Comparison of ENCODE assay signal across 8 mouse cellular contexts in genomic region chr16:8470603-8471481, GRCm38 (mm10). TPM values are rescaled to one million over a fixed set of nuclear protein-coding genes. Genes with fewer than 3 reads are reported as not detected.
DNase-seq lines count a peak whose midpoint lies in the region; ATAC-seq and TF ChIP-seq lines count a peak whose summit lies in the region.

Gene Mettl22, plus strand, starts transcription at chr16:8470788.

- peaks cover 6% of the 10 kb centered on the region; the same call in 1 of the 2 replicates for H3K4me1 ChIP-seq in bone marrow macrophage, adult 2 months (ENCODE audit: control insufficient read depth, insufficient read depth, low read length)
- no peaks in the 10 kb centered on the region for H3K4me1 ChIP-seq in embryonic fibroblast, embryonic 13.5 days (ENCODE audit: control insufficient read depth, insufficient read depth, low read length)
- H3K4me1 ChIP-seq in kidney, embryonic 14.5 days (ENCODE audit: control insufficient read depth, insufficient read depth, low read length): no peaks in the 10 kb centered on the region
- H3K4me1 ChIP-seq in limb, embryonic 15.5 days: peaks cover 12% of the 10 kb centered on the region

- H3K9me3 ChIP-seq in kidney, embryonic 14.5 days (ENCODE audit: control insufficient read depth, low read length): no peaks in the 10 kb centered on the region
- no peaks in the 10 kb centered on the region for H3K9me3 ChIP-seq in limb, embryonic 15.5 days

- TF ChIP-seq CTCF in bone marrow macrophage, adult 2 months (IDR thresholded peaks at IDR 0.05; ENCODE audit: low read depth, low read length): no peak
- no peak for TF ChIP-seq CTCF in embryonic fibroblast, embryonic 13.5 days (IDR thresholded peaks at IDR 0.05; ENCODE audit: borderline replicate concordance, insufficient read depth, low read length)

- H3K4me2 ChIP-seq in kidney, embryonic 14.5 days (replicated peaks; ENCODE audit: low read depth, low read length): peak within 1 kb of the TSS; percentile 54
- peak within 1 kb of the TSS; percentile 70 for H3K4me2 ChIP-seq in limb, embryonic 15.5 days

- peak; percentile 55; the same call in 1 of the 2 replicates for TF ChIP-seq POLR2A in bone marrow macrophage, adult 2 months (IDR thresholded peaks at IDR 0.05; ENCODE audit: borderline replicate concordance, low read depth, low read length)
- TF ChIP-seq POLR2A in embryonic fibroblast, embryonic 13.5 days (IDR thresholded peaks at IDR 0.05; ENCODE audit: low read depth, low read length): peak; percentile 86

- peak within 1 kb of the TSS; percentile 26; the same call in 1 of the 2 replicates for H3K27ac ChIP-seq in bone marrow macrophage, adult 2 months (ENCODE audit: insufficient read depth, low read depth, low read length)
- peak within 1 kb of the TSS; percentile 82 for H3K27ac ChIP-seq in embryonic fibroblast, embryonic 13.5 days (ENCODE audit: insufficient read depth, low read length)
- H3K27ac ChIP-seq in kidney, embryonic 14.5 days (ENCODE audit: low read depth, low read length): peak within 1 kb of the TSS; percentile 84
- peak within 1 kb of the TSS; percentile 90 for H3K27ac ChIP-seq in limb, embryonic 15.5 days

- H3K9ac ChIP-seq in kidney, embryonic 14.5 days (ENCODE audit: low read depth, low read length): peak within 1 kb of the TSS; percentile 75
- peak within 1 kb of the TSS; percentile 61 for H3K9ac ChIP-seq in limb, embryonic 15.5 days

- no peaks in the 10 kb centered on the region; the same call in 1 of the 2 replicates for H3K36me3 ChIP-seq in kidney, embryonic 14.5 days (ENCODE audit: control insufficient read depth, insufficient read depth, low read length)
- peaks cover 4% of the 10 kb centered on the region; the same call in 1 of the 2 replicates for H3K36me3 ChIP-seq in limb, embryonic 15.5 days

- DNase-seq in A20 (ENCODE audit: low read depth, low spot score): peak; percentile 94
- peak; percentile 90 to 91 for DNase-seq in heart, adult 9 months (ENCODE audit: low spot score in 2 of 2)
- peak; percentile 65 to 77 for DNase-seq in monocyte, adult 2 months (ENCODE audit: low read depth in 1 of 2, low spot score in 2 of 2)
- DNase-seq in spleen, postnatal 36 days (ENCODE audit: low spot score in 2 of 2): peak; percentile 89 to 91

- peak within 1 kb of the TSS; percentile 84 for H3K4me3 ChIP-seq in bone marrow macrophage, adult 2 months (ENCODE audit: insufficient read depth, low read length)
- H3K4me3 ChIP-seq in embryonic fibroblast, embryonic 13.5 days (ENCODE audit: insufficient read depth, low read length): peak within 1 kb of the TSS; percentile 97
- H3K4me3 ChIP-seq in kidney, embryonic 14.5 days (ENCODE audit: low read length): peak within 1 kb of the TSS; percentile 76
- peak within 1 kb of the TSS; percentile 71 for H3K4me3 ChIP-seq in limb, embryonic 15.5 days

- no peaks in the 10 kb centered on the region for H3K27me3 ChIP-seq in kidney, embryonic 14.5 days (ENCODE audit: control insufficient read depth, insufficient read depth, low read length)
- no peaks in the 10 kb centered on the region for H3K27me3 ChIP-seq in limb, embryonic 15.5 days

- ATAC-seq in kidney, embryonic 14.5 days (ENCODE audit: low FRiP score, low TSS enrichment): peak; percentile 98
- ATAC-seq in limb, embryonic 15.5 days (ENCODE audit: insufficient number of reproducible peaks, low FRiP score, low TSS enrichment, low read depth): peak; percentile 92

- 1% methylated on average over 48 of the region's 48 CpGs for whole genome bisulfite sequencing in kidney, embryonic 14.5 days
- under 1% methylated on average over 48 of the region's 48 CpGs for WGBS in limb, embryonic 15.5 days

RNA-seq across cellular contexts. Expression of gene Mettl22, which starts in this region (rescaled TPM):
- polyA plus RNA-seq in bone marrow macrophage, adult 2 months (2012; ENCODE audit: insufficient read depth, insufficient read length, missing spikeins): 6.1 and 9.7 TPM in 2 replicates
- polyA plus RNA-seq in embryonic fibroblast, embryonic 13.5 days (2011; ENCODE audit: insufficient read length, low read depth, missing spikeins): 14.3 and 15.6 TPM in 2 replicates
- polyA plus RNA-seq in kidney, embryonic 14.5 days (2014; fragmentation: Nextera tagmentation; extraction: Ambion mirVana): 20.5 and 22.2 TPM in 2 replicates
- polyA plus RNA-seq in limb, embryonic 15.5 days (2015; fragmentation: Nextera tagmentation; extraction: Ambion mirVana): 19.5 and 21.1 TPM in 2 replicates

Comparison
In these comparisons a context has a peak if more than half of its experiments do, and no peak if none do; other contexts are left out.
1. Peak in every context shown above with its lines: DNase-seq, ATAC-seq, H3K4me3 ChIP-seq and H3K27ac ChIP-seq.
2. H3K27ac ChIP-seq: peak in every context shown above with its lines; median percentile 90 in limb, embryonic 15.5 days; 84 in kidney, embryonic 14.5 days; 82 in embryonic fibroblast, embryonic 13.5 days; 26 in bone marrow macrophage, adult 2 months.